Mouse (Mus musculus) forebrain, embryonic 16.5 days (tissue): ENCODE data around the gene Atg16l1. TPM values are rescaled to one million over a fixed set of nuclear protein-coding genes. Genes with fewer than 3 reads are reported as not detected.

ENCODE experiments used
- ATAC-seq: fragments of 200-750 bp; cut with Nextera tagmentation; 2 replicates; pipeline ENCODE4 v1.8.0; 2017; ENCODE audit warnings: mild to moderate bottlenecking, moderate library complexity
- H3K27ac ChIP-seq: fragments of 300-500 bp; sonication (generic); 2 replicates; pipeline ENCODE4 v1.5.1; 2014; ENCODE audit warnings: low read length, control low read depth
- H3K27me3 ChIP-seq: fragments of 300-500 bp; sonication (generic); replicated peaks from 2 replicates; pipeline ENCODE4 v1.6.1; 2014; ENCODE audit warnings: low read length; ENCODE audit not compliant: control insufficient read depth, insufficient read depth
- H3K36me3 ChIP-seq: fragments of 300-500 bp; sonication (generic); 2 replicates; pipeline ENCODE4 v1.6.1; 2014; ENCODE audit not compliant: control insufficient read depth, insufficient read depth
- H3K4me1 ChIP-seq: fragments of 300-500 bp; sonication (generic); replicated peaks from 2 replicates; pipeline ENCODE4 v1.6.1; 2014; ENCODE audit warnings: low read length; ENCODE audit not compliant: control insufficient read depth, insufficient read depth
- H3K4me2 ChIP-seq: fragments of 300-500 bp; sonication (generic); 2 replicates; pipeline ENCODE4 v1.6.1; 2014; ENCODE audit warnings: mild to moderate bottlenecking, low read length, control low read depth
- H3K4me3 ChIP-seq: fragments of 300-500 bp; sonication (generic); replicated peaks from 2 replicates; pipeline ENCODE4 v1.5.1; 2014; ENCODE audit warnings: mild to moderate bottlenecking, low read length, control low read depth
- H3K9ac ChIP-seq: fragments of 300-500 bp; sonication (generic); replicated peaks from 2 replicates; pipeline ENCODE4 v1.6.1; 2014; ENCODE audit warnings: low read depth, low read length, control low read depth
- H3K9me3 ChIP-seq: fragments of 300-500 bp; sonication (generic); 2 replicates; pipeline ENCODE4 v1.6.1; 2016; ENCODE audit warnings: low read length; ENCODE audit not compliant: control insufficient read depth
- WGBS: fragments of 180-500 bp; shearing (Covaris S2); extraction: QIAGEN DNeasy Blood & Tissue Kit; methylation state at CpG from one replicate; pipeline ENCODE4 v1.1.7; 2014; 5-methylcytosine and 5-hydroxymethylcytosine counted together
- polyA plus RNA-seq: library from polyadenylated mRNA; unstranded; fragments of >200 nt; fragmentation: Nextera tagmentation; extraction: Ambion mirVana; gene quantifications from 2 replicates; pipeline ENCODE4 v1.2.1, GENCODE M21; 2015

Atg16l1 gene
- polyA plus RNA-seq, 1 experiment from 2014 or later: 76.3 TPM

DNA sequence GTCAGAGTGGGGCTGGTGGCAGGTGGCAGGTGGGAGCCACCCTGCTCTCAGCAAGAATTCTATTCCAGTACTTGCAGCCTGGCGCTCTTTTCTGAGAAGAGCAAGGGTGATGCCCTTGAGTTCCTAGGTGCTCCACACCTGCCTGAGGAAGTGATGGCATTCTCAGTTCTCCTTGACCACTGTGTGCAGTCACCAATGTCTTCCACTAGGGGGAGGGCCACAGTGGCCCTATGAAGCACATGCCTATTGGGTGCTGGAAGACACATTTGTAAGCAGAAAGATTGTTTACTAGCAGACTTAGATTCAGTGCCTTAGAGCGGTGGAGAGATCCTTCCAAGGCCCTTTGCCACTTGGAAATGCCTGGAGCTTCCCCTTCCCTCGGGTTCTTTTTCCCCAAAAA, 10.6 kb downstream of the Atg16l1 start:
- ATAC-seq: no peak
- H3K4me3 ChIP-seq: no peak overlapping the region
- no peaks in the 10 kb centered on the region for H3K27me3 ChIP-seq
- H3K4me1 ChIP-seq: no peaks in the 10 kb centered on the region
- no peaks in the 10 kb centered on the region for H3K9me3 ChIP-seq
- H3K9ac ChIP-seq: no peak overlapping the region
- 85% methylated on average over 3 of the region's 3 CpGs for WGBS
- no peak overlapping the region for H3K27ac ChIP-seq
- H3K4me2 ChIP-seq: no peak overlapping the region
- peaks cover 49% of the 10 kb centered on the region for H3K36me3 ChIP-seq

DNA sequence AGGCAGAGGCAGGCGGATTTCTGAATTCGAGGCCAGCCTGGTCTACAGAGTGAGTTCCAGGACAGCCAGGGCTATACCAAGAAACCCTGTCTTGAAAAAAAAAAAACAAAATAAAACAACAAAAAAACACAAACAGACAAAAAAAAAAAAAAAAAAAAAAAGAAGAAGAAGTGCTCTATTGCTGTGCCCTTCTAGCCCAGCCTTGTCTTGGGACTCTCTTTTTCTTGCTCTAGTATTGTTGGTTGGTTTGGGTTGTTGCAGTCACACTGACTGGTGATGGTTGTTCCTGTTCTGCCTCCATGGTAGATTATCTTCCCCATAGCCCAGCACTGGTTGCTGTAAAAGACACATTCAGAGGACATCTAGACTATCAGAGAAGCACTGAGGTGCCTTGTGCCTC, 13.6 kb downstream of the Atg16l1 start:
- peaks cover 49% of the 10 kb centered on the region for H3K36me3 ChIP-seq
- H3K27ac ChIP-seq: no peak overlapping the region
- WGBS: 98% methylated on average over 2 of the region's 2 CpGs
- ATAC-seq: no peak
- H3K9me3 ChIP-seq: no peaks in the 10 kb centered on the region
- H3K4me3 ChIP-seq: no peak overlapping the region
- H3K9ac ChIP-seq: no peak overlapping the region
- H3K27me3 ChIP-seq: no peaks in the 10 kb centered on the region
- H3K4me2 ChIP-seq: no peak overlapping the region
- H3K4me1 ChIP-seq: no peaks in the 10 kb centered on the region

DNA sequence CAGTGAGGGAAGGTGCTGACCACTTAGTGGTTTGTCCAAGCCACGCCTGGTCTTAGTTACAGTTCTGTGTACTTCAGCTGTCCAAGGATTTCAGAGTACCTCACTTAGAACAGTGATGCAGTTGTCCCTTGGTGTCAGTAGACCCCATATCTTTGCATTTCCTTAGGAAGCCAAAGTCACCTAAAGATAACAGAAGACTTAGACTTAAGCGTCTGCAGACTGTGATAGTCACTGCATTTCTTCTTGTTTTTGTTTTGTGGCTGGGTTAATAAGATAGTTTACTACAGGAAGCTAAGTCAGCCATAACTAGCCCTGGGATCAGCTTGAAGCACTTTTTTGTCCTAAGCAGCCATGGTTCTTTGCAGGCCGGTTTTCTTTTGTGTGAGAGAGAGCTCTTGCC, 14.8 kb downstream of the Atg16l1 start:
- 98% methylated on average over 3 of the region's 3 CpGs for WGBS
- H3K4me2 ChIP-seq: no peak overlapping the region
- no peak for ATAC-seq

DNA sequence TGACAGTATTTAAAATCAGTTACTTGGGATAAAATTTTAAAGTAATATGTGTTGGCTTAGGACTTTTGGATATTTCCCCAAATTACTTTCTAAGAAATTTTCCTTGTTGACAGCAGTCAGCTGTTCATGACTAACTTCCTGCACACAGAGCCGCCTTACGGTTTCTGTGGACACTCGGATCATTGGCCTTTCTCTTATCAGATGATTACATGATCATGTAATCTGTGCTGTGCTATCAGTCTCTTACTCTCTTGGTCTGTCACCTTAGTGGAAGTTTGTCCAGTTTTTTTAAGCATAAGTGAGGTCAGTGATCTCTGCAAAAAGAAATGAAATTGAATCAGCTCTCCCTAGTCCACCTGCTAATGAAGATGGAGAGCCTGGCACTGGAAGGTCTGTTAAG, 16.1 kb downstream of the Atg16l1 start:
- Histone ChIP-seq H3K4me2 (no peak overlapping the region), H3K9me3 (no peaks in the 10 kb centered on the region), H3K36me3 (peaks cover 62% of the 10 kb centered on the region), H3K27ac (no peak overlapping the region), H3K4me3 (no peak overlapping the region), H3K9ac (no peak overlapping the region), H3K4me1 (no peaks in the 10 kb centered on the region), H3K27me3 (no peaks in the 10 kb centered on the region)
- 98% methylated on average over 3 of the region's 3 CpGs for WGBS
- no peak for ATAC-seq

More for the DNA sequence above, 14.8 kb downstream of the Atg16l1 start:
- Histone ChIP-seq H3K4me3 (no peak overlapping the region), H3K27me3 (no peaks in the 10 kb centered on the region), H3K27ac (no peak overlapping the region), H3K4me1 (no peaks in the 10 kb centered on the region), H3K9ac (no peak overlapping the region), H3K36me3 (peaks cover 54% of the 10 kb centered on the region), H3K9me3 (no peaks in the 10 kb centered on the region)

DNA sequence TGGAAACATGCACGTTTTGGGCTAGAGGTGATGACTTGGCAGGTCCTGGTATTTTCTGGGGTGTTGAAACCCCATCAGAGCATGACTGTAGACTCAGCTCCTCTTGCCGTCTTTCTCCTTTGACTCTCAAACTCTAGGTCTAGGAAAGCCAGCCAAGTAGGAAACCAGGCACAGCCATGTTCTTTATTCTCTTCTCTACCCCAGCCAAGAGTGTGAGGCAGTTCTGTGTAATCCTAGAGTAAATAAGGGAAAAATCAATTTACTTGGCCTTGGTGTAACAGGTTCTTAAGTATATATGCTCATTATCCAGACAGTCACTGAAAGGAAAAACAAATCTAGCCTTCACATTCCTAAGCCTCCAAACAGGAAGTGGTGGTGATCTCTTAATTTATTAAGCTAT, 17.7 kb downstream of the Atg16l1 start:
- Histone ChIP-seq H3K4me1 (no peaks in the 10 kb centered on the region), H3K4me2 (no peak overlapping the region), H3K4me3 (no peak overlapping the region), H3K36me3 (peaks cover 61% of the 10 kb centered on the region), H3K9ac (no peak overlapping the region), H3K27ac (no peak overlapping the region), H3K9me3 (no peaks in the 10 kb centered on the region), H3K27me3 (no peaks in the 10 kb centered on the region)
- no peak for ATAC-seq
- 84% methylated on average over 2 of the region's 2 CpGs for WGBS

DNA sequence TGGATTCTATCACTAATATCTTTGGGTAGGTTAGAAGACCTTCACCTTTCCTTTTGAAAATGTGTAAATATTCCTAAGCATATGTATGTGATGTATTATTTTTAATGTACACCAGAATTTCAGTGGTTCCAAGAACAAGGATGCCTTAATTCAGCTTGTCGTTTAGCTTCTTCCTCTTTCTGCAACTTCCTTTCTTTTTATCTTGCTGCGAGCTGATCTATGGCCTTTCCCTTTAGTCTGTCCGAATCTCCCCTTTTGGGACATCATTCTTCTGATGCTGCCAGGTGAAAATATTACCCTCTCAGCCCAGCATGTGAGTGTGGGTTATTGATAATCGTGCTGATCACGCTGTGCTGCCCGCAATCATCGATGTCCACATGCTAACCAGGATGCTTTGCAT, 19.2 kb downstream of the Atg16l1 start:
- Histone ChIP-seq H3K27ac (no peak overlapping the region), H3K4me3 (no peak overlapping the region), H3K9me3 (no peaks in the 10 kb centered on the region), H3K36me3 (peaks cover 65% of the 10 kb centered on the region), H3K27me3 (no peaks in the 10 kb centered on the region), H3K4me1 (no peaks in the 10 kb centered on the region), H3K4me2 (no peak overlapping the region), H3K9ac (no peak overlapping the region)
- WGBS: 93% methylated on average over 7 of the region's 7 CpGs
- no peak for ATAC-seq

DNA sequence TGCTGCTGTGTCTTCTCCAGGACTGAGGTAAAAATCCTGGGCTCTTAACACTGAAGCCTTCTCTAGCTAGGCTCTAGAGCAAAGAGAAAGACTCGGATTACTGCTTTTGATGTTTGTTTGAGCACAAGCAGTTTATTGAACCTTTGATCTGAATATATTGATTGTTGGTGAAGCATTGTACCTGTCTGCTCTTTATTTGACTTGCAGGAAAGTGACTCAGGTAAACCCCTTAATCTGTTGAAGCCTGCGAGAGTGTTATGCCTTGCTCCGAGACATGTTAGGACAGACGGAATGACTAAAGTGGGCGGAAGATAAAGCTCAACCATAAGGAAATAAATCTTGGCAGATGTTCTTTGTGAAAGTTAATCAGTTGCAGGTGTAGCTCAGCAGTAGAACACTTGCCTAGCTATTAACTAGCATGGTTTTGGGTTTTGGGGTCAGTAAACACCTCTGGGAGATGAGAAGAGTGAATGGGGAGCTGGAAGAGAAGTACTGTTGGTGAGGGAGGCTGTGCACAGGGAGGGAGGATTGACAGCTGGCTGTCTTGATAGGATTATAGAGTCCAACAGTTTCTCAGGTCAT, 23.6 kb downstream of the Atg16l1 start:
- H3K4me3 ChIP-seq: no peak overlapping the region
- no peak overlapping the region for H3K4me2 ChIP-seq
- H3K27me3 ChIP-seq: no peaks in the 10 kb centered on the region
- H3K9ac ChIP-seq: no peak overlapping the region
- ATAC-seq: no peak
- H3K4me1 ChIP-seq: no peaks in the 10 kb centered on the region
- H3K36me3 ChIP-seq: peaks cover 54% of the 10 kb centered on the region
- no peaks in the 10 kb centered on the region for H3K9me3 ChIP-seq
- 89% methylated on average over 5 of the region's 5 CpGs for WGBS
- H3K27ac ChIP-seq: no peak overlapping the region

DNA sequence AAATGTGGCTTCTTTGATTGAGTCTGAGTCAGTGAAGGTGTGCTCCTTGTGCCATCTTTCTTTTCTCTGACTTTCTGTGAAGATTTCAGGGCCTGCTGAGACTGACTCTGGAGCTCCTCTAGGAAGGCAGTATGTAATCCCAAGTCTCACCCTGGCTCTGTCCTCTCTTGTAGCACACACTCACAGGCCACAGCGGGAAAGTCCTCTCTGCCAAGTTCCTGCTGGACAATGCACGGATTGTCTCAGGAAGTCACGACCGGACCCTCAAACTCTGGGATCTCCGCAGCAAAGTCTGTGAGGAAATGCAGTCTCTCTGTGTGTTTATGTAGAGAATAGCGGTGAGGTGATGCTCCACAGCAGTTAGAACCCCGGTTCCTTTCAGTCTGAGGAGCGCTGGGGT, 30.0 kb downstream of the Atg16l1 start:
- no peak overlapping the region for H3K4me2 ChIP-seq
- no peaks in the 10 kb centered on the region for H3K27me3 ChIP-seq
- no peaks in the 10 kb centered on the region for H3K9me3 ChIP-seq
- 90% methylated on average over 8 of the region's 8 CpGs for WGBS
- H3K4me3 ChIP-seq: no peak overlapping the region
- no peaks in the 10 kb centered on the region for H3K4me1 ChIP-seq
- peaks cover 38% of the 10 kb centered on the region for H3K36me3 ChIP-seq
- no peak overlapping the region for H3K9ac ChIP-seq
- H3K27ac ChIP-seq: peak overlapping the region; percentile 24; the same call in 1 of the 2 replicates
- ATAC-seq: no peak

DNA sequence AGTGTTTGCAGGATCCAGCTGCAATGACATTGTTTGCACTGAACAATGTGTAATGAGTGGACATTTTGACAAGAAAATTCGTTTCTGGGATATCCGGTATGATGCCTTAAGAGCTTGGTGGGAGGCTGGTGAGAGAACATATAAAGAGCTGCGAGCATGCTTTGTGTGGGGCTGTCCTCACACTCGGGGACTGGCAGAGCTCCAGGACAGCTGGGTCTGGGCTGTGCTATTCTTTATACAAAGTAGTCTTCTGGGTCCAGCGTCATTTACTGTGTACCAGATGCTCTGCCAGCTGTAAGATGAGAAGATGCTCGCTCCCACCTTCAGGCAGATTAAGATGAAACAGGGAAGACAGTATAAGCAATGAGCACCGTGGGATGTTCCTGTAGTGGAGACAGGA, 30.6 kb downstream of the Atg16l1 start:
- 62% methylated on average over 7 of the region's 7 CpGs for WGBS

DNA sequence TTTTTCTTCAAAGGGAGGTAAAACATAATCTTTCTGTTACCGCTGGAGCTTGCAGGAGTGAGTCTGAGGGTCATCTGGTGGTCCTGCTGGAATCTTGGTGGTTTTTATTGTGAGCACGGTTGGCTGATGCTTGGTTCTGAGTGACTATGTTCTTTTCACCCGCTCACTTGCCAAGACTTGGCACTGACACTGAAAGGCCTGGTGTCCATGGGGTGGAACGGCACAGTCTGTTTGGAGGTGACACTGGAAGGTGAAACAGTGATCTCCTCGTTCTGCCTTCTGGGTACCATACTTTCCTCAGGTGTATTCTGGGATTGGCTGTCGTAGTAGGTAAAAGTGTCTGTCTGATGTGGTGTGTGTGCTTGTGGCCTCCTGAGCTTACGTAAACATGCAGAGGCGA, 34.0 kb downstream of the Atg16l1 start:
- H3K36me3 ChIP-seq: peaks cover 32% of the 10 kb centered on the region
- WGBS: 92% methylated on average over 8 of the region's 8 CpGs
- H3K4me1 ChIP-seq: no peaks in the 10 kb centered on the region
- H3K27me3 ChIP-seq: no peaks in the 10 kb centered on the region
- H3K4me3 ChIP-seq: no peak overlapping the region
- no peak for ATAC-seq
- no peak overlapping the region for H3K9ac ChIP-seq
- no peaks in the 10 kb centered on the region for H3K9me3 ChIP-seq
- H3K27ac ChIP-seq: no peak overlapping the region
- no peak overlapping the region for H3K4me2 ChIP-seq

More for the DNA sequence above, 30.6 kb downstream of the Atg16l1 start:
- H3K4me3 ChIP-seq: no peak overlapping the region
- no peaks in the 10 kb centered on the region for H3K27me3 ChIP-seq
- peaks cover 36% of the 10 kb centered on the region for H3K36me3 ChIP-seq
- no peaks in the 10 kb centered on the region for H3K9me3 ChIP-seq
- H3K4me2 ChIP-seq: no peak overlapping the region
- peak; percentile 85 for ATAC-seq
- H3K27ac ChIP-seq: peak overlapping the region; percentile 24; the same call in 1 of the 2 replicates
- H3K4me1 ChIP-seq: no peaks in the 10 kb centered on the region
- no peak overlapping the region for H3K9ac ChIP-seq
